Mouse (Mus musculus) ES-E14 (cell line): ENCODE data around the gene Vipr2. TPM values are rescaled to one million over a fixed set of nuclear protein-coding genes. Genes with fewer than 3 reads are reported as not detected.

Source experiments
- DNase-seq: peaks from one replicate; pipeline ENCODE4 v3.0.0-alpha.2; 2013; ENCODE audit warnings: low read depth, low spot score
- H3K27ac ChIP-seq: 2 replicates; pipeline ENCODE4 v1.5.1; 2012; ENCODE audit warnings: low read depth, mild to moderate bottlenecking, low read length, moderate library complexity, mixed read lengths; ENCODE audit not compliant: poor library complexity, insufficient read depth, severe bottlenecking
- H3K36me3 ChIP-seq: 2 replicates; pipeline ENCODE4 v1.6.1; 2012; ENCODE audit warnings: mild to moderate bottlenecking, low read length, moderate library complexity, mixed read lengths; ENCODE audit not compliant: control insufficient read depth, poor library complexity, insufficient read depth, severe bottlenecking
- H3K4me1 ChIP-seq, 2 experiments: fragments of 150-350 bp in 1 of 2; sonication (generic) in 1 of 2; 2 replicates each; pipeline ENCODE4 v1.6.1; 2012; ENCODE audit warnings: low read length in 2 of 2, mild to moderate bottlenecking in 1 of 2, mixed read lengths in 1 of 2; ENCODE audit not compliant: control insufficient read depth in 2 of 2, insufficient read depth in 2 of 2, poor library complexity in 1 of 2
- H3K4me3 ChIP-seq, 2 experiments: fragments of 150-350 bp in 1 of 2; sonication (generic) in 1 of 2; 2 replicates each; pipeline ENCODE4 v1.5.1; 2012; ENCODE audit warnings: low read length in 2 of 2, low read depth in 1 of 2, mild to moderate bottlenecking in 1 of 2, mixed read lengths in 1 of 2; ENCODE audit not compliant: insufficient read depth in 1 of 2, poor library complexity in 1 of 2, severe bottlenecking in 1 of 2
- H3K9ac ChIP-seq: 2 replicates; pipeline ENCODE4 v1.6.1; 2012; ENCODE audit warnings: low read depth, mild to moderate bottlenecking, low read length, mixed read lengths; ENCODE audit not compliant: poor library complexity, insufficient read depth, severe bottlenecking
- H3K9me3 ChIP-seq: fragments of 150-350 bp; sonication (generic); 2 replicates; pipeline ENCODE4 v1.6.1; 2012; ENCODE audit warnings: low read depth, mild to moderate bottlenecking, low read length; ENCODE audit not compliant: control insufficient read depth, insufficient read depth
- CHD2 ChIP-seq: IDR thresholded peaks from 2 replicates; pipeline ENCODE4 v1.6.1; 2014; ENCODE audit warnings: mild to moderate bottlenecking, low read depth, low read length, inconsistent platforms
- HCFC1 ChIP-seq: IDR thresholded peaks from 2 replicates; pipeline ENCODE4 v1.6.1; 2012; ENCODE audit warnings: low read length, inconsistent platforms, borderline replicate concordance; ENCODE audit not compliant: insufficient read depth
- MAFK ChIP-seq: IDR thresholded peaks from 2 replicates; pipeline ENCODE4 v1.6.1; 2014; ENCODE audit warnings: mild to moderate bottlenecking, low read depth, low read length, inconsistent platforms; ENCODE audit not compliant: insufficient read depth
- ZC3H11A ChIP-seq: IDR thresholded peaks from 2 replicates; pipeline ENCODE4 v1.6.1; 2012; ENCODE audit warnings: low read depth, mild to moderate bottlenecking, inconsistent platforms, low read length, borderline replicate concordance
- ZNF384 ChIP-seq: IDR thresholded peaks from 2 replicates; pipeline ENCODE4 v1.6.1; 2012; ENCODE audit warnings: low read depth, low read length, inconsistent platforms
- in situ Hi-C, 2 experiments: fragments of 600-800 bp; cut with MboI; formaldehyde crosslinking; loops; one replicate each; pipeline ENCODE4 v1.15.1; 2025; ENCODE audit warnings: low sequenced_read_pairs in 2 of 2, inconsistent platforms in 1 of 2; ENCODE audit not compliant: unreplicated experiment in 2 of 2
- total RNA-seq: library from RNA; depleted of rRNA; stranded (reverse); fragments of 300-350 nt; gene quantifications from 2 replicates; pipeline ENCODE4 v1.2.3, GENCODE M21; 2012

The Vipr2 gene
- total RNA-seq, 1 experiment = 0.98 TPM

- Histone ChIP-seq H3K4me3 (peak within 1 kb of the TSS; percentile 80 to 83), H3K9ac (peak within 1 kb of the TSS; percentile 92), H3K36me3 (no peaks in the 10 kb centered on the region), H3K27ac (peak within 1 kb of the TSS; percentile 26; the same call in 1 of the 2 replicates), H3K4me1 (peaks cover 0 to 7% of the 10 kb centered on the region in 2 experiments; a peak in 2 of 4 replicates), H3K9me3 (no peaks in the 10 kb centered on the region)
- in situ Hi-C loops = no loop called here
- peak; percentile 96 for TF ChIP-seq CHD2
- no peak for TF ChIP-seq HCFC1
- no peak for TF ChIP-seq ZNF384
- peak; percentile 99 for DNase-seq
Observed at GRCm38 (mm10) chr12:116047440-116048377, 29.8 kb upstream of the Vipr2 start, which contains the start of gene Zfp386. Zfp386 (plus strand) TSS chr12:116047724.

DNA sequence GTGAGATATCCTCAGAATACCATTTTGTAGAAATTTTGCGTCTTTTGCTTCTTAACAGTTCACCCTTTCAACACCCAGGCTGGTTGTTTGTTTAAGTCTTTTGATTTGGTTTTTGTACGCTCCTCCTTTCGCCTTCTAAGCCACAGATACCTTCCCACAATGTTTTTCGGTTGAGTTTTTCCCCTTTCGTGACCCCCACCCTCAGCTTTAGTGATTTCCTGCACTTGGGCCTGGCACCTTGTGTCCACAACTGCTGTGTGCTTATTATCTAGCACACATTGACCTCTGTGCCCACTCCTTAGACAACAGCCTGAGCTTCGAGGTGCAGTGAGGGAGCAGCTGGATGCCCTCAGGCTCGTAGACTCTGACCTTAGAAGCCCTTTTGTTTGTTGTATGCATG, 28.8 kb upstream of the Vipr2 start:
- no peak for DNase-seq
- Histone ChIP-seq H3K4me1 (peaks cover 0 to 7% of the 10 kb centered on the region in 2 experiments; a peak in 2 of 4 replicates), H3K27ac (no peak overlapping the region), H3K4me3 (peak overlapping the region in 1 of 2 experiments; percentile 80; a peak in 1 of 4 replicates), H3K9ac (no peak overlapping the region; the same call in 1 of the 2 replicates), H3K36me3 (no peaks in the 10 kb centered on the region), H3K9me3 (no peaks in the 10 kb centered on the region)
- no peak for TF ChIP-seq ZC3H11A
- no peak for TF ChIP-seq MAFK
- no peak for TF ChIP-seq ZNF384
- TF ChIP-seq HCFC1 = no peak
- no peak for TF ChIP-seq CHD2
- in situ Hi-C loops = no loop called here

DNA sequence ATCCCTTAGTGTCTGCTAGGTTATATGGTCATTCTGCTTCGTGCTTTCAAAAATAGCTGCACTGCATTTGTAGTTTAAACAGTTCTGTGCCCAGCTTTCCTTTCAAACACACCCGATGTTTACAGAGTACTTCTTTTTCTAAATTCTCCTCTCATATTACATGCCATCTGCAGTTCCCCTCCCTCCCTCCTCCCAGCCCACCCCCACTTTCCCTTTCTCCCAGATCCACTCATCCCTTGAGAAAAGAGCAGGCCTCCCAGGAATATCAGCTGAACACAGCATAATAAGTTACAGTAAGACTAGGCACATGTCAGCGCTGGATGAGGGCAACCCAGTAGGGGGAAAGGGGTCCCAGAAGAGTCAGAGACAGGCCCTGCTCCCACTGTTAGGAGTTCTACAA, 28.3 kb upstream of the Vipr2 start:
- peaks cover 0 to 7% of the 10 kb centered on the region in 2 experiments; a peak in 2 of 4 replicates for H3K4me1 ChIP-seq
- in situ Hi-C loops = no loop called here
- no peak for TF ChIP-seq ZC3H11A
- no peak for TF ChIP-seq CHD2
- no peak for TF ChIP-seq HCFC1
- no peak for TF ChIP-seq MAFK
- no peak for TF ChIP-seq ZNF384
- H3K9ac ChIP-seq = no peak overlapping the region
- no peaks in the 10 kb centered on the region for H3K9me3 ChIP-seq
- no peaks in the 10 kb centered on the region for H3K36me3 ChIP-seq
- no peak overlapping the region for H3K27ac ChIP-seq
- H3K4me3 ChIP-seq = no peak overlapping the region
- no peak for DNase-seq

GRCm38 (mm10) chr12:116049701-116050100, 27.8 kb upstream of the Vipr2 start:
- no peaks in the 10 kb centered on the region for H3K9me3 ChIP-seq
- H3K4me1 ChIP-seq = peaks cover 0 to 7% of the 10 kb centered on the region in 2 experiments; a peak in 2 of 4 replicates
- in situ Hi-C loops = no loop called here
- H3K27ac ChIP-seq = no peak overlapping the region
- 0 out of 2 replicates have a peak, but pooled peaks have one; percentile 33 for TF ChIP-seq ZC3H11A
- TF ChIP-seq HCFC1 = no peak
- H3K9ac ChIP-seq = no peak overlapping the region
- H3K4me3 ChIP-seq = no peak overlapping the region
- H3K36me3 ChIP-seq = peaks cover 3% of the 10 kb centered on the region
- DNase-seq = peak; percentile 34

- no peak for TF ChIP-seq MAFK
- no peak for TF ChIP-seq ZC3H11A
- TF ChIP-seq HCFC1 = no peak
- no peak for TF ChIP-seq ZNF384
- TF ChIP-seq CHD2 = no peak
- Histone ChIP-seq H3K4me1 (peaks cover 0 to 2% of the 10 kb centered on the region in 2 experiments; a peak in 1 of 4 replicates), H3K27ac (no peak overlapping the region), H3K4me3 (no peak overlapping the region), H3K9me3 (no peaks in the 10 kb centered on the region), H3K9ac (no peak overlapping the region), H3K36me3 (peaks cover 5% of the 10 kb centered on the region)
- no peak for DNase-seq
- in situ Hi-C loops = no loop called here
Observed at GRCm38 (mm10) chr12:116054342-116054741, 23.2 kb upstream of the Vipr2 start.
